Mouse (Mus musculus): ENCODE data around the gene Palb2.

Palb2 gene

DNA sequence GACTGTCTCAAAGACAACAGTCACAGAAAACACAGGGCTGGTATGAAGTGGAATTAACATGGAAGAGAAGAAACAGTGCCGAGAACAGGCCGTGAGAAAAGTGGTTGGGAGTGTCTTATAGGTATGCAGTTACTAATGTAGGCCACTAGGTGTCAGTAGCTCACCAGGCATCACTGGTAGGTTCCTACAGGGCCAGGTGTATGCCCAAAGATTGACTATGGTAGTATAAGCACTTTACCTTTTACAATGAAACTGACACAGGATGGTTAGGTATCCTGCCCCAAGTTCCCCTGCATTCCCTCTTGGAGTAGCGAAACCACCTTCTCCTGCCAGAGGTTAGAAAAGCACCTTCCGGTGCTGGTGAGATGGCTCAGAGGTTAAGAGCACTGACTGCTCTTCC lies 33.6 kb downstream of the Palb2 start:
- DNase-seq (ENCODE audit: low spot score) = peak; percentile 68

- DNase-seq (ENCODE audit: low spot score) = no peak
These were observed 34.8 kb downstream of the Palb2 start for GRCm38 (mm10) chr7:122098009-122098408.

- DNase-seq (ENCODE audit: low spot score) = no peak
These were observed 38.0 kb downstream of the Palb2 start for GRCm38 (mm10) chr7:122094564-122095330.

- no peak for DNase-seq (ENCODE audit: low spot score)
These were observed 45.4 kb downstream of the Palb2 start for GRCm38 (mm10) chr7:122087195-122087982.

DNA sequence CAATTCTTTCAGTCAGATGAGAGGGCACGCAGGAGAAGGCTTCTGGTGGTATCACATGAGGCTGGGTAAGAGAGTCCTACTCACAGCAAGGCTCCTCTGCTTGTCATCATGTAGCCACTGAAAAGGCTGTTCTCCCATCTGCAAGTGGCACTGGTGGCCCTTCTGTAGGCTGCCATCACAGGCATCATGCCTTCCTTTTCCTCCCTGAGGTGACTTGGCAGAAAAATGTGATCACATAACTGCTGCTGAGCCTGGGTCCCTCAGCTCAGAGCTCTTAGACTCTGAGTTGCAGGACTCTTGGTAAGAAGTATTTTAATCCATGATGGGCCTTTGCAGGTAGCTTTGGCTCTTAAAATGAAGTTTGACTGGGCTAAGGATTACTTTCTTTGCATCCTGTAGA lies 51.7 kb downstream of the Palb2 start:
- no peak for DNase-seq (ENCODE audit: low spot score)

DNA sequence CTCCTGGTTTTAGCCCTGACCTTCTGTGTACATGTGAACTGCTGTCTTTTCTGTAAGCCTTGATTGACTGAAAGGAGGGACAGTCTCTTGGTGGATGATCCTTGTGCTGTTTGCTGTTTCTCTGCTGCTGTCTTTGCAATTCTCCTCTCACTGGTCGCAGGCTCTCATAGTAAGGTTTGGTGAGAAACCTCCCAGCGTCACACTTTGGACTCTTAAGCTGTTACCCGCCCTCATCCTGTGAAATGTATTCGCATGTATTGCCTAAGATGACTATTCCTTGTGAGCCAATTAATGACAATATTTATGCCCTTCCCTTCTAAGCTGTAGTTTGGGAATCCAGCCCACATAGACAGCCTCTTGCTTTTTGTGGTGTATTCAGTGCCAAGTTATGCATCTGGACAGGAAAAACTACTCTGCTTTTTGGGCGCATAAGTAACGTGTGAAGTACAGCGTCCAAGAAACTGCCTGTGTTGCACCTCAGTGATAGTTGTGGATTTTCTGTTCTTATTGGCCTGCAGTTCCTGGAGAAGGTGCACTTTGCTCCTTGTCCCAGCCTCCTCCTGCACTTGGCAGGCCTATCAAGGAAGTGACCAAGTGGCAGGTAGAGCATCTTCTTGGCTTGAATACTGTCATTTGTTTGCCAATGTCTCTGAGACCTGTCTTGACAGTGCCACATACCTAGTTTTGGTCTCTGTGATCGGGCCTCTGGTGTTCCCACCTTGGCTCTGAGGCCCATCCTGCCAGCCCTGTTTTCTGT lies 52.8 kb downstream of the Palb2 start:
- DNase-seq (ENCODE audit: low spot score) = no peak

DNA sequence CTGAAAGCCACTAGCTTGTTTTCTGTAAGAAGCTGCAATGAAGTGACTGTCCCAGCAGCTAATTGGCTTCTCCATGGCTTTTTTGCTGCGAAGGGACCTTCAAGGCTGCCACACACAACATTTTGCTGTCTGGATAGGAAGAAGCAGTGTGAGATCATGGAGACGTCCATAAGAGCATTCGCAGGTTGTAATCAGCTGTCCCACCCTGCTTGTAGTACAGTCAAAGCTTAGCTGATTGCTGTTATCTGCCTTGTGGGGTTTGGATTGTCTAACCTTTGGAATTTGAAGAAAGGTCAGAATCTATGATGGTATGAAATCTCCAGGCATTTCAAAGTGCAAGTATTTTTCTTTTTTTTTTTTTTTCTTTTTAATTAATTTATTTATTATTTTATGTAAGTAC lies 58.4 kb downstream of the Palb2 start:
- no peak for DNase-seq (ENCODE audit: low spot score)

DNA sequence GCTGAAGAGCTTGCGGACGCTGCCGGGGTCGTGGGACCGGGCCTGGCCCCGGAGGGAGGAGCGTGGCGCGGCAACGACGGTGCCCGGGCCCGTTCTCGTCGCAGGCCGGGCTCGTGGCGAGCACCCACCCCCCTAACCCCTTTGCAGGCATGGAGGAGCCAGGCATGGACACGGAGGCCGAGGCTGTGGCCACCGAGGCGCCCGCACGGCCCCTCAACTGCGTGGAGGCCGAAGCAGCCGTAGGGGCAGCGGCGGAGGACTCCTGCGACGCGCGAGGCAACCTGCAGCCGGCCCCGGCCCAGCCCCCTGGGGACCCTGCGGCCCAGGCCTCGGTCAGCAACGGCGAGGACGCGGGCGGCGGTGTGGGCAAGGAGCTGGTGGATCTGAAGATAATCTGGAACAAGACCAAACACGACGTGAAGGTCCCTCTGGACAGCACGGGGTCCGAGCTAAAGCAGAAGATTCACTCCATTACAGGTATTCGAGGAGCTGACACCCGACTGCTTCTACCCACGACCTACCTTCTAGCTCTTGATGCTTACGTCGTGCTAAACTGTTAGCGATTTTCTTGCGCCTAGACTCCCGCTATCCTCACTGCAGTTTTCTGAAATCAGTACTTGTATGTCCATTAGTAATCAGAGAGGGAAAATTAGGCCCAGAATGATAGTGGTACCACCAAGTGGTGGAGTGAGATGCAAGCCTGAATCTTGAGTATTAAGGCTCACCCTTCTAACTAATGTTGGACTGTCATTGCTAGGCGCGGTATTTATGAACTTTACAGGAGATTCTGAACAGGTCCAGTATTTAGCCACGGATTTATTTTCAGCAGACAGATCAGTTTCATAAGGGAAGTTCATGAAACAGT lies 65.0 kb downstream of the Palb2 start:
- peak; percentile 51 for DNase-seq (ENCODE audit: low spot score)

- DNase-seq (ENCODE audit: low spot score) = peak; percentile 98
These were observed 65.8 kb downstream of the Palb2 start, which contains the start of the genes Ubfd1 and Ears2 for GRCm38 (mm10) chr7:122066945-122067516. Gene Ubfd1, plus strand, starts transcription at chr7:122067175. Gene Ears2, minus strand, starts transcription at chr7:122067263.

- peak; percentile 43 for DNase-seq (ENCODE audit: low spot score)
These were observed 66.5 kb downstream of the Palb2 start for GRCm38 (mm10) chr7:122066102-122066944.

GRCm38 (mm10) chr7:122065656-122066055 lies 67.1 kb downstream of the Palb2 start:
- DNase-seq (ENCODE audit: low spot score) = no peak
